Mouse (Mus musculus) ovary, adult 18-20 months (tissue): ENCODE results near the gene Rreb1.
"Not testable (repeated sequence)": the region's sequence is repeated elsewhere in the genome, so short reads cannot be mapped to it uniquely, and the experiment has no call there.

Experiments used
- DNase-seq: peaks from one replicate; pipeline ENCODE4 v3.0.0; 2022; ENCODE audit warnings: low spot score, mixed read lengths

Rreb1 gene

DNA sequence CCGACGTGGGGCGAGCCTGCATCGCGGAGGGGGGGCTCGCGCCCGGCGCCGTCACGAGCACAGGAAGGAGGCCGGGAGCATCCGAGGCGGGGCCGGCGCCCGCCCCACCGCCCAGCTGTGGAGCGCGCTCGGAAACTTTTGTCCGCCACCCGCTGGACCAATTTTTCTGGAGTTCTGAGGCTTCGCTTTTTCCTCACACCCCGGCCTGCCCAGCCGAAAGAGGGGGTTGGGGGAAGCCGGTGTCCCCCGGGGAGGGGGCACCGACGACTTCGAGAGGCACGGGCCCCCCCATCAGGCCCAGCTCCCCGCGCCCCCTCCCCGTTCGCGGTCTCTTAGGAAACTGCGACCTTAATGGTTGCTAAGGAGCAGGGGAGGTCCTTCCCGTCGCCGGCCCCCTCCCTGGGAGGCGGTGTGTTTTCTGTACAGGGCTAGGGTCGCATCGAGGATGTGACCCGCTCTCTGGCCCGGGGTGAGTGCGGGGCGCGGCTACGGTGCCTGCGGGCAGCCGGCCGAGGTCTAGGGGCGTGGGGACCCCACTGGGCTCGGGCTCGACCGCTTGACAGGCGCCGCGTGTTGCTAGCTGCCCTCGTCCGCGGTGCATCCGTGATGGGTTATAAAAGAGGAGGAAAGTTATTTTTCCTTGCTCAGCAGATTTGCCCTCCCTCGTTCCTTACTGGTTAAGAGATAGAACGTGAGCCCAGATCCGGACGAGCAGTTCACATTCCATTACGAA lies 49.2 kb downstream of the Rreb1 start:
- DNase-seq: peak; percentile 43

DNA sequence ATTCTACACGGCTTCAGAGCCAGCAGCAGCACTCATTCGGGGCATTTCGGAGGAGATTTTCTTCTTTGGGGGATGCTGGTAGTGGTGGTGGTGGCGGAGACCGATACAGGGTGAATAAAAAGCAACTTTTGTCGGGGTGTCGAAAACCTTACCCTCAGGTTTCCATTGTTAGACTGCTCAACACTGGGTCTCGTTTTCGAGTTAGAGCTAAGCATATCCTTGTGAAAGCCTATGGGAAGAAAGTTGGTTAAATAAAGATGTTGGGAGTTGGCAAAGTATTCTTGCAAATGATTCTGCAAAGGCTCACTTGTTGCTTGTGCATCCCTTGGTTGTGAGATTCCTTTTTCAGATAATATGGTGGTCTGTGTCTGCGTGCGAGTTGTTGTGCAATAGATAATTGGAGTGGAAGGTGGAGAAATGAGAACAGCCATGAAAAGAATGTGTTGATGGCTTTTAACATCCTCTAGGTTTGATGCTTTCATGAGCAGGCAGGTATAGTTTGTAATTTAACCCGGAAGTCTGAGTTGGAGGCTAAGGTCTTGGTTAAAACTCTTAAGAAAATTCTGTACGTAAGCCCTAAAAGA lies 49.9 kb downstream of the Rreb1 start:
- no peak for DNase-seq

DNA sequence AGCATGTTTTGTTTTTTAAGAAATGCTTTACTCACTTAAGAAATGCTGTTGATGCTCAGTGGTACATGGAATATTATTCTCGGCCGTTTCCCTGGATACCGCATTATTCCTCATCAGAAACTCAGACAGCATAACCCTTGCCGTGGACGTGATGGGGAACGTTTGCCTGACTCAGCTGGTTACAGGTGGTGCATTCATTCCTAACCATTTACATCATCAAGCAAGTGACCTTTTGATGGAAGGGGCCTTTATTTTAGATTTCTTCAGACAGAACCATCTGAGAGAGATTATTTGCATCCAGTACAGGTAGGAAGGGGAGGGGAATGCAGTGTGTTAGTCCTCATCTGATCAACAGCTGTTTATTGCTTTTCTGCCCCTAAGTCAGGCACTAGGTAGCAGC lies 50.7 kb downstream of the Rreb1 start:
- DNase-seq: no peak

DNA sequence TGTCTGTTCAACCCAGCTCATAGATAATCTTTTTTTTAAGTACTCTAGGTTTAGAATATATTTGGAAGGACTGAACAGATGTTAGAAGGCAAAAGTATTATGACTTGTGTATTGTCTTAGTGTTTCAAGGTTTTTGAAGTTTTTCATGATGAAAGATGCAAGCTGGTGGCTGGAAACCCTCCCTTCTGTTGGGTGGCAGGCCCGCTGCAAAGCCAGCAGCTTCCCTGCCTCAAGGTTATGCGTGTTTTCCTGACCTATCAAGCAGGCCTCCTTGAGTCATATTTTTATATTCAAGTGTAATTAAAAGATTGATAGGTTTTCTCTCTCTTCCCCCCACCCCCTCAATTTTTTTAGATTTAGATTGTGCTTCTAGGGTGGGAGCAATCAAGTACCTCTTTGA lies 52.1 kb downstream of the Rreb1 start:
- DNase-seq: no peak

DNA sequence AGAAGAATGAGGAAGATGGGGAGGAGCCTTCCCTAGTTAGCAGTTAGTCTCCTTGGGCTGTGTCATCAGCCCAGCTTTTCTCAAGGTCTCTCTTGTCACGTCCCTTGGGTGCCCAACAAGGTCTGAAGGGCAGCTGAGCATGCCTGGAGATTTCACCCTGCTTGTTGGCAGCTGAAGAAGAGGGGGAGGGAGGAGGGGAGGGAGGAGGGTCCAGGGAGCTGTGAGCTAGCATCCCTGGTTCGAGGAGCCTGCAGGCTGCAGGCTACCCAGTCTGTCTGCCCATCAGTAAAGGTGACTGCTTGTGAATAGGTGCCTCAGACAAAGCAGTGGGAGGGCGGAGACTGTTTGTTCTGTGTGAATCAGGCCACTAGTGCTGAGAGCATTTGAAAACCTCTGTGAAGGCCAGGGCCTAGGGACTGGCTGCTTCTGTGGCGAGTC lies 52.7 kb downstream of the Rreb1 start:
- DNase-seq: no peak

DNA sequence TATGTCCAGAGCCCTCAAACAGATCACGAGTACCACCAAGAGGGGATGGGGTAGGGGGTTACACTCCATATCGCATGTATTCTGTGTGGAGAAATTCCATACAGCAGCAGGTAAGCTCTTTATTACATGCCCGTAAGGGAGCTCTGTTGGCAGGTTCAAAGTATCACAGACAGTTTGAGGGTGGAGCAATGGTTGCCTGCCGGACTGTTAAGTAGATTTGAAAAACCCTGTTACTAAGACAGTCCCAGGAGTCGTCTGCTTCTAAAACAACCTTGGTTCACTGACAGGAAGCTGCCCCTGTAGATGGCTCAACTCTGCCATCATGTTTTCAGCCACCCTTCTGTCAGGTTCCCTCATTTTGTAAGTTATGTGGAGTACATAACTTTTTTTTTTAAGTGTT lies 54.3 kb downstream of the Rreb1 start:
- no peak for DNase-seq

DNA sequence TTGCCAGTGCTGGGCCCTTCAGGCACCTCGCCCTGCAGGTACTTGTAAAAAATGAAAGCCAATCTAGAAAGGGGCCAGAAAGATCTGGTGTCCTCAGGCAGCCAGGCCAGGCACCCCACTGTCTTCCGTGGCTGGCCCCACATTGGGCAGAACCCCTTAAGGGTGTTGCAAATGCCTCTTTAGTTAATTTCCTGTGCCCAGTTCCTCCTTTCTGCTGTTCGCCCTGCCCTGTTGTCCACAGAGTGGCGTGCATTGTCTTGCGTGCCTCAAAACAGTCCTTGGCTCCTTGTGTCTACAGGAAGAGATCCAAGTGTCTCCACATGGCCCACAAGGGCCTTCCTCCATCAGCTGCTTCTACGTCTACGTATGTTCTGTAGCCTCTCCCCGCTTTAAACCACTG lies 55.3 kb downstream of the Rreb1 start:
- DNase-seq: no peak

DNA sequence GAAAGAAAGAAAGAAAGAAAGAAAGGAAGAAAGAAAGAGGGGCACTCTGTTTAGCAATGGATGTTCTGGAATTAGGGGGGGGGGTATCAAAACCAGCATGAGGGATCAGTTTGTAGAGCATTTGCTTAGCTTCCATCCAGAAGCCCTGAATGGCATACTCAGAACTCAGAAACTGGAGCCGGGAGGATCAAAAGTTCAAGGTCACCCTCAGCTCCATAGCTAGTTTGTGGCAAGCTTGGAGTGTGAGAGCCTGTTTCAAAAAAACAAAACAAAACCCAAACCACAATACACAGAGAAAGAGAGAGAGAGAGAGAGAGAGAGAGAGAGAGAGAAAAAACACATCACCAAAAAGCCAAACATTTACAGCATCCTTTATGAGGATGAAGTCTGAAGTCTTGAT lies 57.1 kb downstream of the Rreb1 start:
- no peak for DNase-seq

DNA sequence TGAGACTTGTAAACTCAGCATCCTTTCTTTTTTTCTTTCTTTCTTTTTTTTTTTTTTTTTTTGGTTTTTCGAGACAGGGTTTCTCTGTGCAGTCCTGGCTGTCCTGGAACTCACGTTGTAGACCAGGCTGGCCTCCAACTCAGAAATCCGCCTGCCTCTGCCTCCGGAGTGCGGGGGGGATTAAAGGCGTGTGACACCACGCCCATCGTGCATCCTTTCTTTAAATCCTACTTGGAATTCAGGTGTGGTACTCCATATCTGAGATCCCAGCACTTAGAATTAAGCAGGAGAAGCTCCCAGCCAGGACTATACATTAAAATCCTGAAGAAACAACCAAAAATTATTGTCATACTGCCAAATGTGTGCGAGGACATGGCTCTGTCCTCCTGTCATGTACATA lies 57.6 kb downstream of the Rreb1 start:
- not testable (repeated sequence) for DNase-seq

DNA sequence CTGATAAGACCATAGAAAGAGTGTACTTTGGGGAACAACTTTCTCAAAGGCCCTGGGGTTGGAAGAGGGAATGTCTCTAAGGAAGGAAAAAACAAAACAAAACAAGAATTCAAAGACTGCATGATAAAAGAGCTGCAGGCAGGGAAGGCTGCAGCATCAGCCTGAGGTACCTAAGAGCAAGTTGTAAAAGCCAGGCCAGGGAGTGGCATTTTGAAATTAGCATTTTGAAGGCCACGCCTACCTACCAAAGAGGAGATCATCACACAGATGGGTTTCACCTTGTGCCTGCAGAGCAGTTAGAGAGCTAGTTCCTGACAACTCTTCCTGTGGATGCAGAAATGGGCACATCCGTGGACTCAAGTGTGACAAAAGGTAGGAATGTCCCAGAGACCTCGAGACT lies 59.2 kb downstream of the Rreb1 start:
- no peak for DNase-seq

DNA sequence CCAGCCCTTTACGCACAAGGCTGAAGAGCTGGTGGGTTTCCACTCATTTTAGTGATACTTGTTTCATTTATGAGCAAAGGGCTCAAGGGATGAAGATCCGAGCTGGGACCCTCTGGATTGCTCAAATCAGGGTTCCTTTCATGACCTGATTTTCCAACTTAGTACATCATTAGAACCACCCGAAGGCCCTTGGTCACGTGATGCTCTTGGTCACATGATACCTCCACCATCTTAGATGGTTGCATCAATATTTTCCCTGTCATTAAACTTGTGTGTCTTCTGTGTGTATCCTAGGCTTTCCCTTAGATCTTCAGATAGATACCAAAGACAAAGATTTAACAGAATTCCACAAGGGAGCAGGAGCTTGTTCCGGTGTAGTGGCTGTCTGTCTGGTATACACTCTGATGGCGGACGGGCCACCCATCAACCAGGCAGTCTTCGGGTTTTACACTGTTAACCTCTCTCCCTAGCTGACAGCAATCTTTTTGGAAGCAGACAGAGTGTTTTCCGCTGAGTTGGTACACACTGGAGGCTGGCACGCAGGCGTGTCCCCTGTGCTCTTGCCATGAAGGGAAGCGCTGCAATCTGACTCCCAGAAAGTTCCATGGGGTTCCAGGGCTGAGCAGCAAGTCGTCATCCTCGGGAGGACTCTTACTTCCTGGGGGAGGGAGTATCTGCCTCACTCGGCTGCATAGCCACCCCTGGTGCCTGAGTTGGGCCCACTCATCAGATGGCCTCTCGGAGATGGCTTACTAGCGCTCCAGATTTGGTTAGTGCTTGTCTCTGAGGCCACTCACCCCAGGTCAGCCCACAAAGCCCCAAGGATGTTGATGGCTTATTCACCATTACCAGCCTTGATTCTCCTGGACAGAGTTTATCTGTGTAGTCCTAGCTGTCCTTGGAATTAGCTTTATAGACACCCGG lies 60.3 kb downstream of the Rreb1 start:
- no peak for DNase-seq

DNA sequence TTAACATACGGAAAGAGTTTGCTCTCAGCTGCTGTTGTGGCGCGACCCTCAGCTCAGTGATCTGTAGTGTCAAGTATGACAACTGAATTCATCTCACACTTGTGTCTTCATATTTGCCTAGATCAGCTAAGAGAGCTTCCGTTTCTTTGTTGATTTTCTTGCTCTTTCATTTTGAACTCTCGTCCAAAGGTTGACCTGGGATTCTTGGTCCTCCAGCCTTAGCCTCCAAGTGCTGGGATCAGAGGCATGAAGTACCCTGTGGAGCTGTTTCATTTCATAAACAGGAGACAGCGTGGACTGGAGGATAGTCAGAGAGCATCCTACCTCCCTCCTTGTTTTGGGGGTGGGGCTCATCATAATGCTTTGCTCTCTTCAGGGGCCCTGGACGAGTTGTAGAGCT lies 65.0 kb downstream of the Rreb1 start:
- DNase-seq: no peak

DNA sequence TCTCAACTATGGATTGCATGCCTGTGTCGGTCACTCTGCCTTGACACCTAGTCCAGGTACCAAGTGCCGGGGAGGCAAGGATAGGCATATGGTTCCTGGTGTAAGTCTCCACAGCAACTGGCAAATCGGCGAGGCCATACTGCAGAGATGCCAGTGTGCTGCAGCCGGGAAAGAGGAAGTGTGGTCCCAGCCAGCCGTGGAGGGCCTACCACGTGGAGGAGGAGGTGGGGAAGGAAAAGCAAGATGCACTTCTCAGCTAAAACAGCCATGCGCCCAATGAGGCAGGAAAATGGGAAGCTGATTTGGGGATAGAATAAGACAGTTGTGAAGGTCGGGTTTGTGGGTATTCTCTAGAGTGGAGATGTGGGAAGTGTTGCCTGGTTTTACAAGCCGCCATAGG lies 65.6 kb downstream of the Rreb1 start:
- DNase-seq: no peak

DNA sequence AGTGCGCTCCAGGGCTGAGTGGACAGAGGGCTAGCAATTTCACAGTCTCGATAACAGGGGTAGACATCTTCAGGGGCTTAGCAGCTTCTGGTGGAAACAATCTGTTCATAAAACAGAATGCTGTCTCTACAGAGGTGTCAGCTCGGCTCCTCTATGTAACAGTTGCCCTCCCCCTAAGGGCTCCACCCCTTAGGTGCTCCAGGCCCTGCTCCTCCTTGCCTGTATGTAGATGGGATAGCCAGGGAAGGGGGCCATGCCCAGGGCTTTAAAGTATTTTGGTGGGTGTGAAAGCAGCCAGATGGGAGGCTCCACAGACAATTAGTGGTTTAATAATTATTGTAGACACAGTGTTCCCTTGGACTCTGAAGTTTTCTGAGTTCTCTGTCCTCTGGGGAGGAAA lies 67.0 kb downstream of the Rreb1 start:
- DNase-seq: no peak

DNA sequence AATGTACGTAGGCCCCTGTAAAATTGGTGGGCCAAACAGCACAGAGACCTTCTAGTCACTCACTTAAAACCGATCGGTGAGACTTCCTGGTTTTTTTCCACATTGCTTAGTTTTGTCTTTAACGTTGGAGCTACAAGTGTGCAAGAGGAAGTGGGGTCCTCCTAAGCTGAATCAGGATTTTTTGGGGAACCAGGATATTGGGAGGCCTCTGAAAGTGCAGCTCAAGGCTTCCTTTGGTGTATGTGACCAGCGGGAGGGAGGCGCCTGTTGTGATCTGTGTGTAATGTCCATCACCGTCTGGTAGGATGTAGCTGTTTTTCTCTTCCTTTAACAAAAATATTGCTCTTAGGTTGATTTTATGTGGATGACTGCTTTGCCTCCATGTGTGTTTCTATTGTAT lies 67.4 kb downstream of the Rreb1 start:
- DNase-seq: no peak

DNA sequence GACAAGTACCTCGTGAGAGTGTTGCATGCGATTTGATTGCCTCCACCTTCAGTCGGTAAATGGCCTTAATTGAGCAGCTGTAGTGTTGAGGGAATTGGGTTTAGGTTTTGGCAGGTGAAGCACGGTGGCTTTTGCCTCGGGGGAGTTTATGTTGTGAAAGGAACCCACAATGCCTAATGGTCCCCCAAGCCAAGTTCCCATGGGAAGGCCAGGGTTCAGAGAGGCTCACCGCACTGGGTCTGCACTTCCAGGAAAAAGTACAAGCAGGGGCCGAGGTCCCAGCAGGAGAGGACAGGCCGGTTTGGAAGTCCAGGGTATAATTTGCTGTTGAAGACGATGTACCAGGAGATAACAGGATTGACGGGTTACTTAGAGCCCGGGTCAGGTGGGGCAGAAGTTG lies 68.3 kb downstream of the Rreb1 start:
- no peak for DNase-seq

DNA sequence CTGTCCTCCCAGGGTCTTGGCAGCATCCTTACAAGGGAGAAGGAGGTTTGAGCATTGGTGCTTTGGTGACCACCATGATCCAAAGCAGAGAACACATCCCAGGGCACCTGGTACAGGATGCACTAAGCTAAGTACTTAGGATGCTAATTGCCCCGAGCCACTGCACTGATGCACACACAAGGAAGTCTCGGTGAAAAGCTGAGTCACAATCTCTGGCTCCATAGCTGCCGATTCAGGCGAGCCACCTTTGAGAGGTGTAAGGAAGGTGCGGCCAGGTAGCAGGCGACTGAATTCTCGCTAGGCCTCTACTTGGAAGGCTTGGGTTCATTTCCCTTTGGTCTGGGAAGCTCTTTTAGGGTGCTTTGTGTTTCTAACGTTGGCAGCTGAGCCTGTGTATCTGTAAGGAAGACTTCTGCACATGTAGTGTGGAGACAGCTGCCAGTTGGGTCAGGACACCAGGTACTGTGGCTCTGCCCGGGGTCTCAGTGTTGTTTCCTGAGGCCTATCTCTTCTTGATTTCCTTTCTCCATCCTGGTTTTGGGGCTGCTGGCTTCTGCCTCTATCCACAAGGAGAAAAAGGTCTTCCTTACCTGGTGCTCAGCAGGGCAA lies 68.9 kb downstream of the Rreb1 start:
- DNase-seq: no peak

DNA sequence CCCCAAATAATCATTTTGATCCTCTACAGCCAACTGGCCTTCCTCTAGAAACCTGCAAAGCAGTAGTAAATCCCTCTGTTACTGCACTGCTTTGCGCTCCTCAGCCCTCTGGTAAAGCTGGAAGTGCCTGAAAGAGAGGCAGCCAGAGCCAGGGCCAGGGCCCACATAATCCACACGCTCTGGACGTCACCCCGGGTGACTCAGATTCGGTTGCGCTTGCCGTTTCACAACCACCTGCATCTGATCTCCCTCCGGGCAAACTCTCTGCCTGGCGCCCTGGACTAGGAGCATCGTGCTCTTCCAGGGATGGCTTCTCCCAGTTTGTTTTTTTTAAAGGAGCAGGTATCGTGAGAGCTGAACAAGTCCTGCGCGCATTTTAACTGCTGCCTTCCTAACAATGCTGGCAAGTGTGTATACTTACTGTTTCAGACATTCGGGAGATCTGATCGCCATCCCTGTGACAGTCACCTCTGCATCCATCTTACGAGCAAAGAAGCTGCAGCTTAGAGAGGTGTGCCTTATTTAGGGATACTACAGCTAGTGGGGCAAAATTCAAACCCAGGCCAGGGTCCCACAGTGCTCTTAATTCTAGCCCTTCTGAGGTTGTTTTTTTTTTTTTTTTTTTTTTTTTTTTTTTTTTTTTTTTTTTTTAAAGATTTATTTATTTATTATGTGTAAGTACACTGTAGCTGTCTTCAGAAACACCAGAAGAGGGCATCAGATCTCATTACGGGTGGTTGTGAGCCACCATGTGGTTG lies 69.6 kb downstream of the Rreb1 start:
- DNase-seq: no peak

DNA sequence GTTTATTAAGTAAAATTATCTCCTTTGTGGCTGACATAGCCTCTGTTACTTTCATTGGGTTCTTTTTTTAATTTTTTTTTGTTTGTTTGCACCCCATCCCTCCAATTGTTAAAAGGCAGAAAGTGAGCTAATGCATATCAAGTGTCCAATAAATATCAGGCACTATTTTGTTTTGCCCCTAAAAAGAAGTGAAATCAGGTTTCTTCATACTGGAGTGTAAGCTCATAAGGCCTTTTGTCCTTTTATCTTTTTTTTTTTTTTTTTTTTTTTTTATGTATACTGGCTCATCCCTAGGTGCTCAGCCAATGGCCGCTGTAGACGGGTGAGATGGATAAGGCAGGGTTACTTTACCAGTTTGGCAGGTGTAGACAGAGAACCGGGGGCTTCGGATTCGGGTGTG lies 70.2 kb downstream of the Rreb1 start:
- no peak for DNase-seq

DNA sequence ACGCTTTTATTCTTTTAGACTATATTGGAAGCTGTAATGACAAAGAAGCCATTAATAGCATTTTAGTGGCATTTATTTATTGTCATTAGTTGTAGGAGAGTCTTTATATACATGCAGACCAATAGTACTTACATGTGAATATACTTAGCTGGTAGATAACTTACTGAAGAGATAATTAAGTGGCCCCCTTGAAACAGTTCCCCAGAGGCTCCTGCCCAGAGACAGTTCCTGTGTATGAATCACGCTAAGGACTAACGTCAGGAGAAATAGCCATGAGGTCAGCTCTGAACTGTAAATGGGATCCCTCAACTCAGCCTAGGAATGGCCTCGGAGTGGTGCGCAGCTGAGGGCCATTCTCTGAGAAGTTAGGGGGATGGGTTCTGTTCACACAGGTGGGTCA lies 73.4 kb downstream of the Rreb1 start:
- DNase-seq: no peak

DNA sequence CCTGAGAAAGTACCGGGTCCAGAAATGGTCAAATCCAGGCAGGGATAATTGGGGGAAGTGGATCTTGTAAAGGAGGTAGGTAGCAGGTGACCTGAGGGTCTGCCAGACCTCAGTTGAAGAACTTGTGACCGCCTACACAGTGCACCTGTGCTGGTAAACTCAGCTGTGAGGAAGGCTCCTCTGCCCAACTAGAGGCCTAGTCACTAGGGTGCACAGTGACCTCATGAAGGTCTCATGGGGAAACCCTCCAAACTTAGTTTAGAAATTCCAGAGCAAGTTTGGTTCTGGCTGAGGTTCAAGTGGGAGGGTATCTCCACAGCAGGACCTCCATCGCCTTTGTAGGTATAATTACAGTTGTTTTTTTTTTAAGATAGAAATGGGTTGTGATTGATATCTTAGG lies 74.7 kb downstream of the Rreb1 start:
- no peak for DNase-seq

DNA sequence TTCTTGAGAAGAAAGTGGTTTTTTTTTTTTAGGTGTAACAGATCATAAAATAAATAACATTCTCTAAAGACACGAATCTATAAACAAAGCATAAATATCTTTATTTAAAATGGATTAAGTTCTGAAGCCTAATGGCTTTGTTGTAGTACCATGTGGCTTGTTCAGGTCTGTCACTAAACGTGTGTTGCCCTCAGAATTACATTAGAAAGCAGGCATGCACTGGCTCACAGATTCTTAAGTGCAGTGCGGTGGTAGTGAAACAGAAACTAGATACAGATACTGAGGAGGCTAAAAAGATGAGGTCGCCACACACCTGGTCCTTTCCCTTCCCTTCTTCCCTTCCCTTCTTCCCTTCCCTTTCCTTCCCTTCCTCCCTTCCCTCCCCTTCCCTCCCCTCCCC lies 75.2 kb downstream of the Rreb1 start:
- DNase-seq: no peak
